In genomic region chr11:54053090-54053489, GRCm38 (mm10) we compare ENCODE assay signal across 15 mouse cellular contexts.
"Had no signal": no experiment of that assay in that cellular context is flagged by ENCODE, and none has a peak within 500 bp of the region (broad histone marks: within the 10 kb centered on the region; RNA-seq: fewer than 3 reads in every experiment).

No protein-coding gene starts in this region.

- H3K27me3 ChIP-seq: kidney, embryonic 15.5 days; limb, embryonic 13.5 days; liver, embryonic 13.5 days; midbrain, embryonic 12.5 days; neural tube, embryonic 13.5 days; stomach, embryonic 15.5 days had no signal

- ATAC-seq: intestine, embryonic 16.5 days; lung, postnatal 0 days; midbrain, embryonic 16.5 days had no signal

- H3K36me3 ChIP-seq: liver, embryonic 13.5 days; midbrain, embryonic 12.5 days; neural tube, embryonic 13.5 days had no signal

- H3K4me1 ChIP-seq: stomach, embryonic 15.5 days had no signal

- H3K9me3 ChIP-seq: kidney, embryonic 15.5 days; limb, embryonic 13.5 days; liver, embryonic 13.5 days; megakaryocyte, embryonic 14.5 days; midbrain, embryonic 12.5 days; neural tube, embryonic 13.5 days; stomach, embryonic 15.5 days had no signal

- H3K27ac ChIP-seq: kidney, embryonic 15.5 days; limb, embryonic 13.5 days; midbrain, embryonic 12.5 days; neural tube, embryonic 13.5 days; stomach, embryonic 15.5 days had no signal

- DNase-seq: left cerebral cortex, postnatal 4 days; liver, embryonic 13.5 days; lung, adult 2 months; lung, postnatal 4 days; right cerebral cortex, postnatal 14 days; thymus, postnatal 25 days had no signal

- H3K9ac ChIP-seq: kidney, embryonic 15.5 days; limb, embryonic 13.5 days; liver, embryonic 13.5 days; midbrain, embryonic 12.5 days; neural tube, embryonic 13.5 days; stomach, embryonic 15.5 days had no signal

- H3K4me3 ChIP-seq: kidney, embryonic 15.5 days; limb, embryonic 13.5 days; liver, embryonic 13.5 days; megakaryocyte, embryonic 14.5 days; midbrain, embryonic 12.5 days; neural tube, embryonic 13.5 days; stomach, embryonic 15.5 days had no signal

- H3K4me2 ChIP-seq: kidney, embryonic 15.5 days; limb, embryonic 13.5 days; liver, embryonic 13.5 days; midbrain, embryonic 12.5 days; neural tube, embryonic 13.5 days; stomach, embryonic 15.5 days had no signal
